Mouse (Mus musculus) sigmoid colon, adult 10 weeks (tissue): ENCODE data around the gene Nckap5l. TPM values are rescaled to one million over a fixed set of nuclear protein-coding genes. Genes with fewer than 3 reads are reported as not detected.

Experiments used
- polyA plus RNA-seq: library from polyadenylated mRNA; stranded (reverse); fragments of 350-450 nt; fragmentation: Illumina TruSeq; extraction: RNeasy Lipid Tissue Mini Kit (QIAGEN cat#74804); gene quantifications from one replicate; pipeline ENCODE4 v1.2.3, GENCODE M21; 2014; ENCODE audit warnings: low read depth, low replicate concordance

Nckap5l gene
- polyA plus RNA-seq: not detected

GRCm38 (mm10) chr15:99457606-99458401 is at the start of gene Nckap5l:
TSS of gene Nckap5l (minus strand) at chr15:99457748.

GRCm38 (mm10) chr15:99474576-99474926 is 17.0 kb upstream of the Nckap5l start, which contains the start of gene Bcdin3d:
TSS of gene Bcdin3d (minus strand) at chr15:99474730.

GRCm38 (mm10) chr15:99392486-99393385 is 64.8 kb downstream of the Nckap5l start, which contains the start of gene Tmbim6:
TSS of gene Tmbim6 (plus strand) at chr15:99392882.

Other genes with a start within 250 kb of the Nckap5l start
- 0.66 TPM for gene Kcnh3, start 232.9 kb downstream of the Nckap5l start, polyA plus RNA-seq
- gene Mcrs1, start 205.8 kb downstream of the Nckap5l start, polyA plus RNA-seq: 2.0 TPM
- gene Prpf40b, start 162.7 kb downstream of the Nckap5l start, polyA plus RNA-seq: 3.0 TPM
- gene Fam186b, start 161.9 kb downstream of the Nckap5l start, polyA plus RNA-seq: not detected
- gene Fmnl3, start 87.3 kb downstream of the Nckap5l start, polyA plus RNA-seq: 1.1 TPM
- 369 TPM for gene Tmbim6, start 64.9 kb downstream of the Nckap5l start, polyA plus RNA-seq
- gene Bcdin3d, start 17.0 kb upstream of the Nckap5l start, polyA plus RNA-seq: 2.3 TPM
- 0.28 TPM for gene Faim2, start 70.4 kb upstream of the Nckap5l start, polyA plus RNA-seq
- gene Aqp2, start 121.3 kb upstream of the Nckap5l start, polyA plus RNA-seq: not detected
- gene Aqp5, start 133.0 kb upstream of the Nckap5l start, polyA plus RNA-seq: not detected
- gene Aqp6, start 143.7 kb upstream of the Nckap5l start, polyA plus RNA-seq: not detected
- 11.0 TPM for gene Racgap1, start 193.9 kb upstream of the Nckap5l start, polyA plus RNA-seq
- gene Asic1, start 212.6 kb upstream of the Nckap5l start, polyA plus RNA-seq: not detected
- 6.2 TPM for gene Smarcd1, start 244.4 kb upstream of the Nckap5l start, polyA plus RNA-seq
- not detected for gene Gm17349, start 247.7 kb upstream of the Nckap5l start, polyA plus RNA-seq